Mouse (Mus musculus): ENCODE measurements around the gene Orc4. TPM values are rescaled to one million over a fixed set of nuclear protein-coding genes. Genes with fewer than 3 reads are reported as not detected.

Orc4 gene
- 88.4 and 90.6 TPM in 2 replicates for polyA plus RNA-seq (2015; fragmentation: Nextera tagmentation; extraction: Ambion mirVana)

DNA sequence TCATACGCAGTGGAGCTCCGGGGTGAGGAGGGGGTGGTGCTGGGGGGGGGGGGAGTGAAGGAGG, at the start of gene Orc4:
Gene Orc4, minus strand, starts transcription at position 26 of the 64 bp plus-strand sequence.
- peak within 1 kb of the TSS; percentile 88 for H3K4me3 ChIP-seq (replicated peaks)
- peak within 1 kb of the TSS; percentile 61 for H3K4me2 ChIP-seq (replicated peaks)
- peak within 1 kb of the TSS; percentile 88 for H3K9ac ChIP-seq
- H3K4me1 ChIP-seq: peaks cover 3% of the 10 kb centered on the region; the same call in 1 of the 2 replicates
- no peak for ATAC-seq (ENCODE audit: insufficient number of reproducible peaks, low FRiP score, low TSS enrichment, low read depth)
- peak within 1 kb of the TSS; percentile 97 for H3K27ac ChIP-seq (replicated peaks)
- no peaks in the 10 kb centered on the region for H3K9me3 ChIP-seq (replicated peaks)
- WGBS: 0% methylated on average over 2 of the region's 2 CpGs
- H3K27me3 ChIP-seq: no peaks in the 10 kb centered on the region
- H3K36me3 ChIP-seq: no peaks in the 10 kb centered on the region

- Histone ChIP-seq H3K4me1 (no peaks in the 10 kb centered on the region), H3K27me3 (no peaks in the 10 kb centered on the region), H3K9me3 (replicated peaks) (no peaks in the 10 kb centered on the region), H3K36me3 (0 out of 2 replicates have a peak, but pooled peaks cover 6% of the 10 kb centered on the region), H3K27ac (replicated peaks) (no peak overlapping the region), H3K4me3 (replicated peaks) (no peak overlapping the region), H3K9ac (no peak overlapping the region), H3K4me2 (replicated peaks) (no peak overlapping the region)
- 86% methylated on average over 3 of the region's 3 CpGs for WGBS
- no peak for ATAC-seq (ENCODE audit: insufficient number of reproducible peaks, low FRiP score, low TSS enrichment, low read depth)
These were observed 40.2 kb upstream of the Orc4 start for GRCm38 (mm10) chr2:48990322-48990721.

DNA sequence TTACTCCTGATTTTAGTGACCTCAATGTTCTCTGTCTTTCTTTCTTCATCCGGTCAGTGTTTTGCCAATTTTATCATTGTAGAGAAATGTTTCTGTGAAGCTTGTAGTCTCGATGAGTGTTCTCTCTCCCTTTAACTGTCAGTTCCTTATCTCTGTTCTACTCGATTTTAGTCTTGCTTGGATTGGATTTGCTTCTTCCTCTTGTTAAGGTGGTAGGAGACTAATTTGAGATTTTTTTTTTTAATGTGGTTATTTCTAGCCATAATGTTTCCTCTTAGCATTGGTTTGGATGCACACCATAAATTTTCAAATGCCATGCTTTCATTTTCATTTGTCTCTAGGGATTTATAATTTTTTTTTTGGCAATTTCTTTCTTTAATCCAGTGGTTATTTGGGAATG, 28.8 kb upstream of the Orc4 start:
- ATAC-seq (ENCODE audit: insufficient number of reproducible peaks, low FRiP score, low TSS enrichment, low read depth): no peak
- Histone ChIP-seq H3K36me3 (peaks cover 4% of the 10 kb centered on the region; the same call in 1 of the 2 replicates), H3K9me3 (replicated peaks) (no peaks in the 10 kb centered on the region), H3K4me2 (replicated peaks) (no peak overlapping the region), H3K27ac (replicated peaks) (no peak overlapping the region), H3K27me3 (no peaks in the 10 kb centered on the region), H3K4me1 (no peaks in the 10 kb centered on the region), H3K9ac (no peak overlapping the region), H3K4me3 (replicated peaks) (no peak overlapping the region)
- WGBS: 79% methylated on average over 3 of the region's 3 CpGs

DNA sequence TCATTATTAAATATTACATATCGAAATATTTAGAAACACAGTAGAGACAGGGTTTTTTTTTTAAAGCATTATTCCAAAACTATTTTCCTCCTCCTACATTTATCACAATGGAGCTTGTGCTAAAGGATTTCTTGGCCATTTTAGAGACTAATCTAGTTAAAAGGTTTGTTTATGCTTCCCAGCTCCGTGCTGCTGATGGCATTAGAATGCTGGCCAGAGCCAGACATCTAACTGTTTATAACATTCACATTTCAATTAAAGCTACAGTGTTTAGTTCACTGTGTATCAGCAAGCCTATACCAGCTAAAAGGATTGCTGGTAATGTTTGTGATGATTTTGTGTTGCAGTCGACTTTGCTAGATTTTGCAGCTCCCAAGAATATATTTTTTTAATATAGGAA, 6.5 kb upstream of the Orc4 start:
- Histone ChIP-seq H3K4me2 (replicated peaks) (no peak overlapping the region), H3K4me3 (replicated peaks) (no peak overlapping the region), H3K27me3 (no peaks in the 10 kb centered on the region), H3K4me1 (no peaks in the 10 kb centered on the region), H3K9me3 (replicated peaks) (no peaks in the 10 kb centered on the region), H3K9ac (no peak overlapping the region), H3K36me3 (no peaks in the 10 kb centered on the region), H3K27ac (replicated peaks) (no peak overlapping the region)
- ATAC-seq (ENCODE audit: insufficient number of reproducible peaks, low FRiP score, low TSS enrichment, low read depth): no peak
- WGBS: 64% methylated on average over 3 of the region's 3 CpGs

DNA sequence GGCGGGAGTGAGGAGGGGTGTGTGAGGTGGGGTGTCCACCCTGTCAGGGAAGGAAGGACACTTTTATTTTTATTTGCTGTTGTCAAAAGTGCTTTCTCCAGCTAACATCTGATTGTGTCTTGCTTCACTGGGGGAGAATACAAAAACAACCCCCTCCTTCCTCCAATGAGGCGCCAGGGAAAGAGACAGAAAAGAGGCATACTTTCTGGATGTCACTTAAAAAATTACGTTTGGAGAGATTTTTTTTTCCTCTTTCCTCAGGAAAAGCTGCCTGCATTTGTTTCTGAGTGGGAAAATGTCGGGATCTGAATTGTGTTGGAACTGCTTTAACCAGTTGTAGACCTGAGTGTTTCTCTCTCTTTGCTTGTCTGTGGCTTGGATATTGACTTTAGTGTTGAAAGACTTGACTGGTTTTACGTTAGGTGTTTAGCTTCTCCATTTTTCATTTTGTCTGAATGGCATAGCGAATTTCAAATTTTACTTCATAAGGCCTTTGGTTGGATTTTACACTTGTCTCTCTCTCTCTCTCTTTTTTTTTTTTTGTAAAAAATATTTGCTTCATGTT, 321 bp upstream of the Orc4 start:
- H3K27me3 ChIP-seq: no peaks in the 10 kb centered on the region
- ATAC-seq (ENCODE audit: insufficient number of reproducible peaks, low FRiP score, low TSS enrichment, low read depth): no peak
- peak overlapping the region; percentile 53 for H3K4me2 ChIP-seq (replicated peaks)
- no peaks in the 10 kb centered on the region for H3K36me3 ChIP-seq
- 5% methylated on average over 6 of the region's 6 CpGs for WGBS
- peaks cover 3% of the 10 kb centered on the region; the same call in 1 of the 2 replicates for H3K4me1 ChIP-seq
- no peaks in the 10 kb centered on the region for H3K9me3 ChIP-seq (replicated peaks)
- H3K9ac ChIP-seq: peak overlapping the region; percentile 88
- peak overlapping the region; percentile 97 for H3K27ac ChIP-seq (replicated peaks)
- peak overlapping the region; percentile 88 for H3K4me3 ChIP-seq (replicated peaks)

DNA sequence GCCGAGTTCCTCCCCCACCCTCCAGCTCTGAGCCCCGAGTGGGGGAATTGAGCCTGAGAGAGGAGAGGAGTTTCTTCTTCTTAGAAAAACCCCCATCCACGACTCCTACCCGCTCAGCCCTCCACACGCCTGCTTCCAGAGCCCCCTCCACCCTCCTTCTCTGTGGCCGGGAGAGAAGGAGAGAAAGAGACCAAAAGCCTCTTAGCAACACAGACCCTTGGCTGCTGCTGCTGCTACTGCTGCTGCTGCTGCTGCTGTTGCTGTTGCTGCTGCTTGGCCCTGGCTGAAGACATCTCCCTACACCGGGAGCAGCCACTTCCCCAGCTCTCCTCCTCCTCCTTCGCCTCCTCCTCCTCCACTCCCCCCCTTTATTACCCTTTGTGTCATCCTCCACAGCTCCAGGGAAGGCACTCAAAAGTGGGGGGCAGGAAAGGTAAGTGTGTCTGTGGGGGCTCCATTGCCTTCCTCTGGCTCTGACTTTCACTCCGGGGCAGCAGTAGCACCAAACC, 280 bp downstream of the Orc4 start:
- Histone ChIP-seq H3K9ac (peak overlapping the region; percentile 88), H3K36me3 (no peaks in the 10 kb centered on the region), H3K4me2 (replicated peaks) (peak overlapping the region; percentile 53), H3K27ac (replicated peaks) (peak overlapping the region; percentile 97), H3K27me3 (no peaks in the 10 kb centered on the region), H3K9me3 (replicated peaks) (no peaks in the 10 kb centered on the region), H3K4me1 (peaks cover 3% of the 10 kb centered on the region; the same call in 1 of the 2 replicates), H3K4me3 (replicated peaks) (peak overlapping the region; percentile 88)
- ATAC-seq (ENCODE audit: insufficient number of reproducible peaks, low FRiP score, low TSS enrichment, low read depth): peak; percentile 45
- 0% methylated on average over 9 of the region's 9 CpGs for WGBS

- Histone ChIP-seq H3K27me3 (no peaks in the 10 kb centered on the region), H3K4me3 (replicated peaks) (peak within 1 kb of the TSS; percentile 88), H3K36me3 (no peaks in the 10 kb centered on the region), H3K9ac (peak within 1 kb of the TSS; percentile 88), H3K4me1 (peaks cover 3% of the 10 kb centered on the region; the same call in 1 of the 2 replicates), H3K4me2 (replicated peaks) (peak within 1 kb of the TSS; percentile 61), H3K9me3 (replicated peaks) (no peaks in the 10 kb centered on the region), H3K27ac (replicated peaks) (peak within 1 kb of the TSS; percentile 97)
- ATAC-seq (ENCODE audit: insufficient number of reproducible peaks, low FRiP score, low TSS enrichment, low read depth): peak; percentile 100
- under 1% methylated on average over 49 of the region's 49 CpGs for WGBS
These were observed 1.1 kb downstream of the Orc4 start, which contains the start of gene Mbd5 for GRCm38 (mm10) chr2:48948841-48949584. Gene Mbd5, plus strand, starts transcription at chr2:48949508.

DNA sequence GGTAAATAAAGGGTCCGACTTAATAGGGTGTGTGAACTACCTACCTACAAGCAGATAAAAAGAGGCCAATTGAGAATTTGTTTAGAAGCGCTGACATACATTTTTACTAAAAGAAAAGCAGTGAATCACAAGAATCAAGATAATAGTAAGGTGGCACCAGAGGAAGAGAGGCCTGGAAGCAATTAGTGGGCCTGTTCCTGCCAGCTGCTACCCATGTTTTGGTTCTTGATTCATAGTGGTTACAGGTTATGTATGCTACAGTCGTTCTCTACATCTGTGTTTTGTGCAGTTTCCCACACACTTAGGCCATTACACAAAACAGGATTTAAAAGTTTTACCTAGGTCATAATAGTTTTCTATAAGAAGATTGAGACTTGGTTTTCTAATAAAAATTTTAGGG, 2.3 kb downstream of the Orc4 start:
- ATAC-seq (ENCODE audit: insufficient number of reproducible peaks, low FRiP score, low TSS enrichment, low read depth): no peak
- H3K9me3 ChIP-seq (replicated peaks): no peaks in the 10 kb centered on the region
- no peak overlapping the region for H3K27ac ChIP-seq (replicated peaks)
- H3K4me3 ChIP-seq (replicated peaks): peak overlapping the region; percentile 88
- H3K36me3 ChIP-seq: no peaks in the 10 kb centered on the region
- no peaks in the 10 kb centered on the region for H3K27me3 ChIP-seq
- no peak overlapping the region for H3K9ac ChIP-seq
- 50% methylated on average over 3 of the region's 3 CpGs for WGBS
- H3K4me2 ChIP-seq (replicated peaks): peak overlapping the region; percentile 61
- H3K4me1 ChIP-seq: peaks cover 3% of the 10 kb centered on the region; the same call in 1 of the 2 replicates

- WGBS: 80% methylated on average over 2 of the region's 2 CpGs
- Histone ChIP-seq H3K27ac (replicated peaks) (no peak overlapping the region), H3K4me3 (replicated peaks) (no peak overlapping the region), H3K4me1 (no peaks in the 10 kb centered on the region), H3K27me3 (no peaks in the 10 kb centered on the region), H3K36me3 (peaks cover 11% of the 10 kb centered on the region; the same call in 1 of the 2 replicates), H3K9ac (no peak overlapping the region), H3K9me3 (replicated peaks) (no peaks in the 10 kb centered on the region), H3K4me2 (replicated peaks) (no peak overlapping the region)
- no peak for ATAC-seq (ENCODE audit: insufficient number of reproducible peaks, low FRiP score, low TSS enrichment, low read depth)
These were observed 15.0 kb downstream of the Orc4 start for GRCm38 (mm10) chr2:48935058-48935457.

GRCm38 (mm10) chr2:48915832-48916231, 34.2 kb downstream of the Orc4 start:
- Histone ChIP-seq H3K36me3 (peaks cover 38% of the 10 kb centered on the region), H3K9me3 (replicated peaks) (no peaks in the 10 kb centered on the region), H3K9ac (no peak overlapping the region), H3K4me1 (no peaks in the 10 kb centered on the region), H3K4me2 (replicated peaks) (no peak overlapping the region), H3K4me3 (replicated peaks) (no peak overlapping the region), H3K27ac (replicated peaks) (no peak overlapping the region), H3K27me3 (no peaks in the 10 kb centered on the region)
- ATAC-seq (ENCODE audit: insufficient number of reproducible peaks, low FRiP score, low TSS enrichment, low read depth): no peak

DNA sequence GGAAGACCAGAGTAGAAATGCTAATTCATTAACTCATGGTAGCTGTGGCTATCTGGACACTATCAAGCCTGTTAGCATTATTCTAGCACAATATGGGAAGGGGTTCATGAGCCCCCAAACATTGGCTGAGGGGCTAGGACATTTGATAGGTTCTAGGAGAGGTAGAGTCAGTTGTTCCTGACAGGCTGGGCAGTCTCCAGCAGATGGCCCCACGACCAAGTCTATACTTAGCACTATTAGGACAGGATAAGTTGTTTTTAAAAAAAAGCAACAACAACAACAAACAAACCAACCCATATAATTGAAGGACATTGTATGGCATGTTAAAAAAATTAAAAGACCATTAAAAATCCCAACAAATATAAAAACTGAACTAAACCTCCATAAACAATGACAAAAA, 35.9 kb downstream of the Orc4 start:
- 70% methylated on average over 1 of the region's 1 CpGs for WGBS
- no peaks in the 10 kb centered on the region for H3K4me1 ChIP-seq

DNA sequence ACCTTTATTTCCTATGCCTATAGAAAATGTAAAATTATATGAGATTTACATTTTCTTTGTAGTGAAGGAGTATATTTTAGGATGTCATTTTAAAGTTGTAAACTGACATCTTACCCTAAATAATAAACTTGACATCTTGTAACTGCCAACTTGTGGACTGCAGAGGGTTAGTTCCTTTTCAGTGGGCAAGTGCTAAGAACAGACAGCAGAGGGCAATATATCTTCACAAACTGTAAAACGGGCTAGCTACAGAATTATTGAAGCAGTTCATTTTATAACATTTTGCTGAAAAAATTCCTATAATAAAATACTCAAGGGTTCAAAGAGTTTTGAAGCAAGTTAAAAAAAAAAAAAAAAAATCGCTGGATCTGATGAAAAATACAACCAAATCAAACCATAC, 41.2 kb downstream of the Orc4 start:
- Histone ChIP-seq H3K36me3 (peaks cover 28% of the 10 kb centered on the region; the same call in 1 of the 2 replicates), H3K4me2 (replicated peaks) (no peak overlapping the region), H3K9ac (no peak overlapping the region), H3K27ac (replicated peaks) (no peak overlapping the region), H3K4me1 (no peaks in the 10 kb centered on the region), H3K4me3 (replicated peaks) (no peak overlapping the region), H3K27me3 (no peaks in the 10 kb centered on the region), H3K9me3 (replicated peaks) (no peaks in the 10 kb centered on the region)
- ATAC-seq (ENCODE audit: insufficient number of reproducible peaks, low FRiP score, low TSS enrichment, low read depth): no peak
- 47% methylated on average over 2 of the region's 2 CpGs for WGBS

More for the DNA sequence above, 35.9 kb downstream of the Orc4 start:
- Histone ChIP-seq H3K36me3 (peaks cover 33% of the 10 kb centered on the region), H3K27ac (replicated peaks) (no peak overlapping the region), H3K27me3 (no peaks in the 10 kb centered on the region), H3K4me2 (replicated peaks) (no peak overlapping the region), H3K4me3 (replicated peaks) (no peak overlapping the region), H3K9ac (no peak overlapping the region), H3K9me3 (replicated peaks) (no peaks in the 10 kb centered on the region)
- ATAC-seq (ENCODE audit: insufficient number of reproducible peaks, low FRiP score, low TSS enrichment, low read depth): no peak

Data from embryonic facial prominence, embryonic 15.5 days (tissue).